Mouse (Mus musculus) urinary bladder, postnatal 14 days (tissue): ENCODE measurements around the gene Car12.

Source experiments
- DNase-seq: peaks from one replicate; pipeline ENCODE4 v3.0.0; 2021; ENCODE audit warnings: low spot score

Car12 gene

DNA sequence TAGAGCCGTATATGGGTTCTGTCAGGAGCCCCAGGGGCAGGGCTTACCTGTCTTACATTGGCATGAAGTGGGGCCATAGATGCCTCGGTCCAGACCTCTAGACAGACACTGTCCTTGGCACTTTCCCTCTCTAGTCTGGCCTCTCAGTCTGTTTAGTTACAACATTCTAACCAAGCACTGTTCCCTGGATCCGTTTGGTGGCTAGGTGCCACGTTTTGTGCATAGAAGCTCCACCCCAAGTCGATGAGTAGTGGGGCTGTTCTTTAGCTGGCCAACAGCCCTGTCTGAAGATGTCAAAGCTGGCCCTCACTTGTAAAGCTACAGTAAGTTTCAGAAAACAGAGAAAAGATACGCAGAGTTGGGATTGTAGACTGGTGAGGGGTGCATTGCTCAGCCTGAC lies 2.9 kb upstream of the Car12 start:
- peak; percentile 58 for DNase-seq

DNA sequence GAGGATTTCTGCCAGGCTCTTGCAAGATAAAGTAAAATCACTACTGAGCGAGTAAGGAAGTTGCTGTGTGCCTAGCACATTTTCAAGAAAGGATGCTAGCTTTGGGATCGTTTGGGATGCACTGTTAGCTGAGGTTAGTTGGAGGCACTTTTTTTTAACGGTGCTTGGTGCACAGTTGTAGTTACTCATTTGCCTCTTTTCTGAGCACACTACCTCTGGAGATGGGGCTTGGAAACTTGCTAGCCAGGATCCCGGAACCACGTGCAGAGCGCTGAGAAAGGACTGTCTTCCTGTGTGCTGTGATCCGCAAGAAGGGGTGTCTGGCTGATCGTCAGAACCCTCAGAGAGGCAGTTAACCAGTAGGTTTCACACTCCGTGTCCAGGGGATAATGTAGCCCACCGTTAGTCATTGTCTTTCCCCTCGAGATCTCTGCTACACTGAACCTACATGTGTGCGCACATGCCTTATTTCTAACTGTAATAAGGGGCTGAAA lies 583 bp downstream of the Car12 start:
- no peak for DNase-seq

DNA sequence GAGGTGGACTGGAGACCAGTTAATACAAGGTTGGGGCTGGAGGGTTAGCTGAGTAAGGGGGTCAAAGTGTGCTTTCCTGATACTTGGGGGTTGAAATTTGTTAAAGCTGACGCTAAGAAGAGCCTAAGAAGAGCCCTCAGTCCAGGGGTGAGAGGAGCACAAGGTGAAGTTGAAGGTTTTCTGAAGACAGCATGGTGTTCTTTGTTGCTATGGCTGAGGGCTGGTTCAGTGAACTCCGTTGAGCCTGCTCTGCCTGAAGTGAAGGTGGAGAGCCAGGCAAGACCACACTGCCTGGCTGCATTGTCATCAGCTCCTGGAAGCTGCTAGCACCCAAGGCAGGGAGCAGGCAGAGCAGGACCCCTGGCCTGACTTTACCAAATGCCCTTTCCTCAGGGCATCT lies 1.9 kb downstream of the Car12 start:
- DNase-seq: no peak

DNA sequence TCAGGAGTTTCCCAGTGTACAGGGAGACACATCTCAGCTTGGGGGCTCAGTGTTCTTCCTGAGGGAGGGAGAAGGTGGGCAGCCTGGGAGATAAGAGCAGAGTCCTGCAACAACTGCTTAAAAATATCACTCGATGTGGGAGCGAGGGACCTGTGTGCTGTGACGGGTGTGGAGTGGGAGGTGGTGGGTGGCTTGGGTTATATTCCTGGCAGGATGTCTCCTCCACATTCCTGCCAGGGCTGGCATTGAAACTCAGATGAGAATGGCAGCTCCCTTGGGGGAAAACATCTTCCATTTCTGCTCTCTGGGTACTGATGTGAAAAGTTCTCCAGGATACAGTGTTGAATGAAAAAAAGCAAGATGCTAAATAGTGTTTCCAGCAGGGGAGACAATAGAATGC lies 3.0 kb downstream of the Car12 start:
- no peak for DNase-seq

DNA sequence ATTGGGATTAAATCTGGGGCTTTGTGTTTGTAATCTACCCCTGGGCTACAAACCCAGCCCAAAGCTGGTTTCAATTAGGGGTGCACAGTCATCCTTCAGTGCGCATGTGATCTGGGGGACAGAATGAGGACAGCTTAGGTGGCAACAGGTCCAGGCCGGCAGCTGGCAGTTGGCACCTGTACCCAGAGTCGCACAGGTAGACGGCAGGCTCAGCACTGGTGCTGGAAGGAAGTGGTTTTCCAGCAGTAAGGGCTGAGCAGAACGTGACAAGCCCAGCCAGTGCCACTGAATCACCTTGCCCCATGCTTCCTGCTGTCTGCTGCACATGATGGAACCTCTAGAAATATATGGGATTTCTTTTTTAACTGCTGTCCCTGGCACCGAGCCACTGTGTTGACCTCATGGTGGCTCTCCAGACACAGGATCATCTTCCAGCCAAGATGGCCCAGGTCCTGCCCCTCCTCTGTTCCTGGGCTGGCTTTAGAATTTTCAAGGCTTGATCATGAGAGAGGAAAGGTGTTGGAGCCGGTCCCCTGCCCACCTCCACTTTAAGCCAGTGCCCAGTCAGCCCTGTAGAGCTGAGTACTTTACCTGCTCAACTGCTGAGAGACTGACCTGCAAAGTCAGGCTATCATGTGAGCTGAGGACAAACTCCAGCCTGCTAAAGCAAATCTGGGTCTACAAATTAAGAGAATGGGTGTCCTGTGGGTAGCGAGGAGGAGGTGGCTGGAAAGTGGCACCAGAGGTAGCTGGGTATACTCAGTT lies 7.4 kb downstream of the Car12 start:
- DNase-seq: no peak

DNA sequence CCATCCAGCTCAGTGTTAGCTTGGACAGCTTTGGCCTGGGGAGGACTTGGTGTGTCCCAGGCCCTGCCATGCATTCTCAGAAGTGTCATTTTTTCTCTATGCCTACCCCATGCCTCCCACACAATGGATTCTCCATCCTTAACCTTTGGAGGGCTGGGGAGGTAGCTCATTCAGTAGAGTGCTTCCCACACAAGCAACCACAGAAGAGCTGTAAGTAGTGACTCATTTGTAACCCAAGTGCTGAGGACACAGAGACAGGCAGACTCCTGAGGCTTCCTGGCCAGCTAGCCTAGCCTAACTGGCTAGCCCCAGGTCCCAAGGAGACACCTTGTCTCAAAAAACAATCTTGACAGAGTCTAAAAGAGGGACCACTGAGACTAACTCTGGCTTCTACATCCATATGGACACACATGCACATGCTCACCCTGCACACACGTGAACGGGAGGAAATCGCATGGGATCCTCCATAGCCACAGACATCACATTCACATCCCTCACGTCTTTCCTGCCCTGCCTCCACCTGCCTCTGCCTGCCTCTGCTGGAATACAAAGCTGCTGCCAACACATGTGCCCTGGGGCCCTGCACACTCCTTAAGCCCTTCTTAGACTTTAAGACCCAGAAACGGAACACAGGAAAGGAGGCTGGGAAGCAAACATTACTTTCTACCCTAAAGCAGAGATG lies 8.8 kb downstream of the Car12 start:
- no peak for DNase-seq

DNA sequence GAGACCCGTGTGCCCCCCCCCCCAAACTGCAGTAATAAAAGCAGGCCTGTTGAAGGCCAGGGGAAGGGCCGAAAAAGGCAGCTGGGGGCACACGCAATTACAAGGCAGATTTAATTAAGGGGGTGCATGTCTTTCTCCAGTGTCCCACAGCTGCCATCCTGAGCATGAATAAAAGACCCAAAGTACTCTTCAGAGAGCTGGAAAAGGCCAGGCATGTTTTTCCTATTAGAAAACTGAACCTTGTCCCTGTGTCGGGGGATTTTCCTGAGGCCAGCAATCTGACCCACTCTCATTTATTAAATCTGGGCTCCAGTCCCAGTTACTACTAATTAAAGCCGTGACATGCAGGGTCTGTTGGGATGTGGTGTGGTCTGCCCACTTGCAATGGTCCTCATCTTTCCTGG lies 9.4 kb downstream of the Car12 start:
- DNase-seq: no peak

DNA sequence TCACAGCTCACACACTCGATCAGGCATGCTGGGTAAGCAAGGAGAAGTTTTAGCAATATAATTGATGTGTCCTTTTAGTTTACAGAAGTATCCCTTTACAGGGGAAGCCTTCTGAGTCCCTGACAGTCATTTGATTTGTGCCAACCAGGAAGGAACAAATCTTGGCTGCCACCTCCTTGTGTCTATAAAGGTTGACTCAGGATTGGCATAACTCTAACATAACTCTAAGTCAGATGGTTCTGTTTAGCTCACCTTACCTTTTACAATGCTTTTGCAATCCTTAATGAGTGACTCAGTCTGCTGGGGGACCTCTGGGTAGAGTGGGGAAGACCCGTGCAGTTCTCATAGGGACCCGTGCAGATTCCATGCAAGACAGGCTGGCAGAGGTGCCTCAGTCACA lies 12.1 kb downstream of the Car12 start:
- DNase-seq: no peak

DNA sequence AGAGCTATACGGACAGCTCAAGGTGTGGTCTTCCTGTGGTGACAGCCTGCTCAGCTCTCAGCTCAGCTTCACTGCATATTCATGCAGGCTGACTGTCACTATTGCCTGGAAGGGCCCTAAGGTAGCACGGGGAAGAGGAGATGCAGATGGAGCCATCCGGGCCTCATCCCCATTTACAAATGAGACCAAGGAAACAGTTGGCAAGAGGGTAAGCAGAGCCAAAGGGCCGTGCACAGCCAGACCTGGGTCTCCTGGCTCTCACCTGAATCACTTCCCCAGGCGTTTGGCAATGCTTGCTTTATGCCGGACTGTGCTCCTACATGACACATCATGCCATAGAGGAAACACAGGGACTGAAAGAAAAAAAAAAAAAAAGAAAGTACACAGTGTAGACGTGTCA lies 13.8 kb downstream of the Car12 start:
- no peak for DNase-seq

DNA sequence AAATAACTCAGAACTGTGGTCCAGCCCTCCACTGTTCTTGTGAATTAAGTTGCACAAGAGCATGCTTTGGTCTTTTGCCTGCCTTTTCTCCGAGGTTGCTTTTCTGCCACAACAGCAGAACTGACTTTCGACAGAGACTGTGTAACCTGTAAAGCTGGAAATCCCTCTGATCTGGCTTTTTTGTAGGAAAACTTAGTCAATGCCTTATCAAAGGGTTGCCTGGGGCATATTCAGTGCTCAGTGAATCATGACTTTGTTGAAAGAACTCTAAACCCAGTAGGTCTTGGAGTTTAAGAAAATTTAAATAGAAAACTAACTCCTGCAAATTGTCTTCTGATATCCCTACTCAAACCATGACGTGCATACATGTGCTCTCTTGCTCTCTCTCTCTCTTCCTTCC lies 17.1 kb downstream of the Car12 start:
- DNase-seq: no peak

DNA sequence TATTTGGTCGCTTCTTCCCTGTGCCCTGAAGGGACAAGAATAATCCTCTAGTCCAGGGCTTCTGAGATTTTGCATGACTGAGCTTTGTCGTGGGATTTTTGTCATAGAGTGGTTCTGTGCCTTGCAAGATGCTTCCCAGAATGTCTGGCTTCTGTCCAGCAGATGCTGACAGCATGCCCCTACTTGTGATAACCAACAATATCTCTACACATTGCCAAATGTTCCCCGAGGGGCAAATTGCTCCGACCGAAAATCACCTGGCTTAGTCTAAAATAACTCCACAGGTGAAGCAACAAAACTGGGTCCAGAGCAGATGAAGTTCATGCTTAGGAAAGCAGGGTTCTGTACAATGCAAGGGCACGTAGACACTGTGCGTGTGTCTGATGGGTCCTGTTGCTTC lies 17.8 kb downstream of the Car12 start:
- DNase-seq: no peak

DNA sequence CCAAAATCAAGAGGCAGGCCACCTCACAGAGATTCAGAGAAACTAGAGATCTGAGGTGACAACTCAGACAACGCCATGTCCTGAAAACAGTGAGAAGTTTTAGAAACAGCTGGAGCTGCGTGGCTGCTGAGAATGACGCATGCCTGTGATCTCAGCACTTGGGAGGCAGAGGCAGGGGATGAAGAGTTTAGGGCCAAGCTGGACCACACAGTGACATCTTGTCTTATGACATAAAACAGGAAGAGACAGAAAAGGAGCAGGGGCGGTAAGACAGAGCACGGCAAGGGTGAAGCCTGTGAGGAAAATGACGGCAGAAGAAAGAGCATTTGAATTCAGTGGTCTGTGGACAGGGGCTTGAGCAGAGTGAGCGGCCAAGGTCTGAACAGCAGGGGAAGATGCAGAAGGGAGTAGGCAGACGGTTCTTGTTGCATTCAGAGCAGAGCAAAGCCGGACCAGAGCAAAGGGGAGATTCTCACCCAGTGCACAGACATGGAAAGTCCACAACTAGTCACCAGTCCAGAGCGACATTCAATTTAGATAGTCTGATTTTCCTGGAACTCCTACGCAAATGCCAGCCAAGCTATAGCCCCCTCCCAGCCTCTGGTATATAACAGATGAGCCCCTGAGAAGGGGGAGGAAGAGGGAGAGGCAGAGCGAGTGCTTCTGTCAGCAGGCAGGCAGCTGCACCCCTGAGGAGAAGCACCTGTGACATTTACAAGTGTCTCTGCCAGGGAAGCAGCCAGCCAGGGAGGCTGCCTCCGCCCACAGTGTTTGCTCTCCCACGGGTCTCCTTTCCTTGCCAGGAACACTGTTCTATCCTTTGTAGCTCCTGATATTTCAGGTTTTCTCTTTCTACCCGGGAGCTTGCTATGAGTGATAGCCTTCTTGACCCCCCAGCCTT lies 19.6 kb downstream of the Car12 start:
- peak; percentile 53 for DNase-seq

DNA sequence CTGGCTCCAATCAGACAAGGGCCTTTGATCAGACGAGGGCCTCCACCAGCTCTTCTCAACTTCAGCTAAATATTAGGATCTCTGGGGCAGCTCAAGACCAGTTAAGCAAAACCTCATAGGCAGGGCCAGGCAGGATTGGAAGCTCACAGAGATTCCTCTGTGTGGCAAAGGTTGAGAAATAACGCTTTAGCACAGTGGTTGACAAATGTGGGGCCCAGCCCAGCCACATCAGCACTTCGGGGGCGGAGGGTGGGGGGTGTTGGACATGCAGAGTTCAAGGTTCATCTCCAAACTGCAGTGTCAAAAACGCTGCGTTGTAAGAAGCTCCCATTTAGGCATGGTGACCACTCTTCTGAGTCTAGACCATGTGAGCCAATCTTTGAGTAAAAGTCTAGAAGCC lies 21.1 kb downstream of the Car12 start:
- DNase-seq: no peak

DNA sequence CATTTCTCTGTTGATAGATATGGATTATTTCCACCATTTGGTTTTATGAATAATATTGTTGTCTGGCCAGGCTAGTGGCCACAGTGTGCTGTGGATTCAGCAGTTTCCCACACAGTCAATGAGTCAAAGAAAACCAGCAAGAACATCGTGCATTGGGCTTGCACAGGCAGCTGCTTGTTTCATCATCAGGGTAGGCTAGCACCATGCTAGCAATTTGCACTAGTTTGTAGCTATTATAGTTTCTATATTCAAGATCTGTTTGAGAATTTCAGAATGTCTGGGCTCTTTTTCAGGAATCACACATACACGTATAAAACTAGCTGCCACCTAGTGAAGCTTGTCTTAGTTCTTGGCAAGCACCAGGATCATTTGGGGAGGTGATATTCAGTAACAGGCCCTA lies 21.6 kb downstream of the Car12 start:
- DNase-seq: no peak

DNA sequence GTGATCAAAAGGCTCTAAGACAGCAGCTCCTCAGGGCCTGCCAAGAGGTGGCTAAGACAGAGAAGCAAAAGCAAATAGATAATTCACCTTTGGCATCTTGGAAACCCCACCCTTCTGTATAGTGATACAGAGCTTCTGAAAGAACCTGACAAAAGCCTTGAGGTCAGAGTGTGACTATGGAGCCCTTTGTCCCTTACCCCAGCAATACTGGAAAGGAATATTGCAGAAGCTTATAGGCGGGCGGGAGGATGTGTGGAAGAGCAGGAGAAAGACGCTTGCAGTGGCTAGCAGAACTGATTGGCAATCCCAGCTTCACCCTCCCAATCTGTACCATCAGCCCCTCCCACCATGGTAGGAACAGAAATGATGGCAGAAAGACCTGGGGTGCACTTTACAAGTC lies 22.5 kb downstream of the Car12 start:
- no peak for DNase-seq

DNA sequence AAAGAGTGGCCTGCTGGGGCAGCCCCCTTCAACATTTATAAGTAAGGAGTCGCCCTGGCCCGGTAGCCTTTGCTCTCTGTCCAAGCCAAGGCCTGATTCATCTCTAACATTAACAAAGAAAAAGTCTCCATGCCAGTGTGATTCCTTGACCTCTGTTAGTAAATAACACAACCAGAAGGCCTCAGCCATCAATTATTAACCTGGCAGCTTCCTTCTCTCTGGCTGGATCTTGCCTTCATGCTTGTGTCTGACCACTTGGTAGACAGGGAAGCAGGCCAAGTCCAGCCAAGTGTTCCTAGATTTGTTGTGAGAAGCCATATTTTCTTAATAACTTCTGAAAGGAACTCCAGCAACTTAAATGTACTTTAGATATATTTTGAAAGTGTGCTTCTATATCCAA lies 23.1 kb downstream of the Car12 start:
- no peak for DNase-seq

DNA sequence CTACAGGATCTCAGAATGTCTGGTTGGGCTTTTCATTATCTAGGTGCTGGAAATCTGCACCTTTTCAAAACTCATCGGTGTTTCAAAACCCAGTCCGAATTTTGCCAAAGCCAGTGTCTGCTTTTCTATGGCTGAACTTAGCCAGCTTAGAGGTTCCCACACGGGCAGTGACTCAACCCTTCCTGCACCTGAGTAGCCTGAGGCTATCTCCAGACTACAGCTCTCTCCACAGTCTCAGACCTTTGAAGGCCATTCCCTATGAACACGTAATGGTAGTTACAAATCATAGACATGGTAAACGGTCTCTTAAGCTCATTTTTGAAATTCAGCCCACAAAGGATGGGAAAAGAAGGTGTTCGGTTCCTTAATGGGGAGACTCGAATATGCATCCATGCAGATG lies 26.0 kb downstream of the Car12 start:
- DNase-seq: no peak

DNA sequence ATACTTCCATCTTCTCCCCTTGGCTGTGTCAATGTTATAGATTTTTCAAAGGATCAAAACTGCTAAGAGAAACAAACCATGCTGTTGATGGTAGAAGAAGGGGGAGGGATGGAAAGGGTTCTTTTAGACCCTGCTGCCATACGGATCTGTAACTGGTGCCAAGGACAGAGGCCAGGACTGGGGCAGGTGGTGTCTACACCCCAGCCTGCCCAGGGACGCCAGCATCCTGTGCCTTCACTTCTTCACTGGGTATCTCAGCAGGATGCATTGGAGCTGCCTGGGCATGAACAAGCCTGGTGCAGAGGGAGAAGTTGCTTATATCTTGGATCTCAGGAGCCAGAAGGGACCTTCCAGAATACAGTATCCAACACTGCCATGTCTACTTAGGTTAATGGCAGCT lies 31.0 kb downstream of the Car12 start:
- no peak for DNase-seq

DNA sequence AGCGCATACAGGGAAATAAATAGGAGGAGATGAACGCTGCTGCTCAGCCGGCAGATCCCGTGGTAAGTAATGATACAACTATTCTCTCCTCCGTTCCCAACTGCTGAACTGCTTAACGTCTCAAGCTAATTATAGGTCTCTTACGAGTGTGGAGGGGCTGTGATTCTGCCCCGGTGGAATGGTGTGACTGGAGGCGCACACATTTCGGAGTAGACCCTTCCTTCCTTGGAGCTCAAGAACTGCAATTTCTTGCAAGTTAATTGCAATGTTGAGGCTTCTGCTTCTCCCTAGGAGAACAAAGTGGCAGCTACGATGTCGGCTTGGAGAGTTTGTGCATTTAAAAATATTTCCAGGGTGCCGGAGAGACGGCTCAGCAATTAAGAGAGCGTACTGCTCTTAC lies 34.9 kb downstream of the Car12 start:
- DNase-seq: no peak

DNA sequence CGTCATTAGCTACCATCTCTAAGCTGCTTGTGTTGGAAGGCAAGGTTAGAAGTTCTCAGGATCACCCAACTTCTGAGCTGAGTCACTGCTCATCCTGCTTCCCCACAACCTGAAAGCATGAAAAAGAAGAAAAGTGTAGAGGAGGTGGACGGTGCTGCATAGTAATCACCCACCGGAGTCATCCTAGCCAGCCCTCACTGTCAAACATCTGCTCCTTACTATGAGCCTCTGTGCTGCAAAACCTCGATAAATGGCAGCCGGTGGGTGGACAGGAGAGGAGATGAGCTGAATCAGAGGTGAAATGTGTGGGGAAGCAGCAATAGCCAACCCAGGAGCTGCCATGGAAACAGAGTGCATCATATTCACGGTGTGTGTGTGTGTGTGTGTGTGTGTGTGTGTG lies 39.4 kb downstream of the Car12 start:
- no peak for DNase-seq

DNA sequence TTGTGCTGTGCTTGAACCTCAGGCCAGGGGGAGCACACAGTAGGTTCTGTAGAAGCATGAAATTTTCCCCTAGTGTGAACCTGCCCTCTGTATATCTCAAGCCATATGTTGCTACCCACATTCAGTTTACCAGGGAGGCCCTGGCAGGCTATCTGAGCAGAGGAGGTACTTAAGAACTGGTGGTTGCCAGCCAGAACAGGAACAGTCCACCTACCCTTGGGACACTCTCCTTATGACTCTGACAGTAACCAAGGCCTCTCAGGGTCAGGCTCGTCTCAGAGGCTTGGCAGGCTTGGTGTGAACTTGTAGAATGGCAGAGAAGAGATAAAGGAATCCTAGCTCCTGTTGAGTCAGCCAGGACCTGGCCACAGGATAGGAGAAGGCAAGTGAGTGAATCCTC lies 47.5 kb downstream of the Car12 start:
- no peak for DNase-seq

DNA sequence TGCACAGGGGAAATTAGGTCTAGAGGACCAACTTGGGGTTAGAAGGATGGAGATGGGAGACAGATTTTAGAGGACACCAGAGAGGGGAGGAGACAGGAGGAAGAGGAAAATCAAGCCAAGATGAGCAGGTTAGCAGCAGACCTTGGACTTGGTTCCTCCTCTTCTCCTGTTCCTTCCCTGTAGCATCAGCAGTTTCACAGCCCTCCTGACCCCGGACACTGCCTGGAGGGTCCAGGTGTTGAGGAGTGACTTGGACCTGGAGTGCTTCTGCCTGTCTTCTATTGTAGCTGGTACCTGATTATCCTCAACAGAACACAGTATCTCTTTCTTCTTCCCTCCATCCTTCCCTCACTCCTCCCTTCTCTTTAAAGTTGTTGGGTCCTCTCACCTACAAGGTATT lies 55.2 kb downstream of the Car12 start:
- no peak for DNase-seq

DNA sequence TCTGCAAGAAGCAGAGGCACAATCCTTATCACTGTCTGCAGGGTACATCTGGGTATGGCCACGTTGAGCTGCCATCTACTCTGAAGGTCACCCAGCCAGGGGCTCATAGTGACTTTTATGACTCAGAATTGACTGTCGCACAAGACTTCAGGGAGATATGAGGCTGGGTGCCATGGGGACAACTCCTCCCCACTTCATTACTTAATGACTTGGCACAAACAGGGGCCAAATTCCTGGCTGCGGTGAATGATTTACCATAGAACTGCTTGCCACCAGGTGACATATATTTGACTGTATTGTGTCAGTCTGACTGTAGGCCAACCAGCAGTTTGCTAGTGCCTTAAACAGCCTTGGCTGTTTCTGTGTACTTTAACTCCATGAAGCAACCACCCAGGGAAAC lies 55.8 kb downstream of the Car12 start:
- DNase-seq: no peak
